12 mouse cellular contexts compared by ENCODE assay signal in the genomic region with DNA sequence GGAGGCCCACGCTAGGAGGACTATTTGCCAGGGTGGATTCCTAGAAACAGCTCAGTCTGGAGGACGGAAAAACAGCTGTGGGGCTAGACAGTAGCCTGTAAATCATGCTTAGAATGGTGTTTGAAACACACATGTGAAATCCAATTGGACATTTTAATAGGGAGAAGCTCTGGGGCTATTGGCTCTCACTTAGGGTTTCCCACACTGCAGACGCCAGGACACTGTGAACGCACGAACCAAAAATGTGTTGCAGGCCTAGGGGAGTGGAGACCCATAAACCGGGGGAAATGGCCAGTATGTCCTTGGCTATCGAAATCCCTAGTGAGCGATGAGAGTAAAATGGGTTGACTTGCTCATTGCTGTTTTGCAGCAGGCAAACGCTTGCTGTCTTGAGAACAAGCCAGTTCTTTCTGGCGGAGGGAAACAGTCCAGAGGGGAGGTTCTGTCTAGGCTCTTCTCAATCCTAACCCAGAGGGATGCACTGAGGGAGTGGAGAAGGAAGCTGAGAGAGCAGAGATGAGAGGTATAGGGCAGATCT.
DNase-seq lines count a peak whose midpoint lies in the region; ATAC-seq and TF ChIP-seq lines count a peak whose summit lies in the region.
"Had no signal": no experiment of that assay in that cellular context is flagged by ENCODE, and none has a peak within 500 bp of the region (broad histone marks: within the 10 kb centered on the region; RNA-seq: fewer than 3 reads in every experiment).

No protein-coding gene starts in this region.

- H3K36me3 ChIP-seq in kidney, embryonic 16.5 days (ENCODE audit: insufficient read depth, low read length): peaks cover 19% of the 10 kb centered on the region; the same call in 1 of the 2 replicates
- peaks cover 32% of the 10 kb centered on the region for H3K36me3 ChIP-seq in limb, embryonic 14.5 days (ENCODE audit: control insufficient read depth, insufficient read depth, low read length)

- no peak for DNase-seq in kidney, adult 9 months
- DNase-seq in gastrocnemius, adult 2 months: peak; percentile 73
- peak; percentile 71 to 77 for DNase-seq in heart, postnatal 10 days
- peak; percentile 79 for DNase-seq in limb, embryonic 14.5 days (ENCODE audit: low spot score)
- no peak for DNase-seq in thymus, postnatal 0 days (ENCODE audit: low spot score)
- DNase-seq in left cerebral cortex, postnatal 4 days: no peak
- no peak for DNase-seq in B cell, adult 2 months
- DNase-seq: embryo, embryonic 11 days; lung, postnatal 14 days had no signal

- no peak for TF ChIP-seq POLR2A in limb, embryonic 14.5 days (IDR thresholded peaks at IDR 0.05; ENCODE audit: borderline replicate concordance, extremely low read depth, insufficient read depth, insufficient read length)

- no peaks in the 10 kb centered on the region for H3K27me3 ChIP-seq in kidney, embryonic 16.5 days (ENCODE audit: insufficient read depth, low read length)
- H3K27me3 ChIP-seq in limb, embryonic 14.5 days (ENCODE audit: control insufficient read depth, insufficient read depth, low read length): no peaks in the 10 kb centered on the region
- H3K27me3 ChIP-seq: forebrain, embryonic 12.5 days had no signal

- H3K4me2 ChIP-seq in kidney, embryonic 16.5 days (replicated peaks; ENCODE audit: low read depth, low read length): no peak overlapping the region
- H3K4me2 ChIP-seq in limb, embryonic 14.5 days (replicated peaks; ENCODE audit: low read depth, low read length, severe bottlenecking): no peak overlapping the region
- H3K4me2 ChIP-seq: forebrain, embryonic 12.5 days; hindbrain, embryonic 14.5 days had no signal

- H3K9ac ChIP-seq in kidney, embryonic 16.5 days (replicated peaks; ENCODE audit: low read length): no peak overlapping the region
- no peak overlapping the region for H3K9ac ChIP-seq in limb, embryonic 14.5 days (ENCODE audit: low read depth, low read length, severe bottlenecking)
- H3K9ac ChIP-seq: forebrain, embryonic 12.5 days; hindbrain, embryonic 14.5 days had no signal

- WGBS in kidney, embryonic 16.5 days: 58% methylated on average over 10 of the region's 10 CpGs
- 31% methylated on average over 10 of the region's 10 CpGs for WGBS in limb, embryonic 14.5 days

- TF ChIP-seq CTCF in gastrocnemius, adult 2 months (IDR thresholded peaks at IDR 0.05): no peak

- H3K4me1 ChIP-seq in kidney, embryonic 16.5 days (ENCODE audit: insufficient read depth, low read length): peaks cover 16% of the 10 kb centered on the region; the same call in 1 of the 2 replicates
- H3K4me1 ChIP-seq in limb, embryonic 14.5 days (ENCODE audit: control insufficient read depth, insufficient read depth, low read length): peaks cover 7% of the 10 kb centered on the region; the same call in 1 of the 2 replicates

- H3K4me3 ChIP-seq in kidney, embryonic 16.5 days (ENCODE audit: low read length): no peak overlapping the region
- H3K4me3 ChIP-seq in gastrocnemius, adult 2 months: no peak overlapping the region
- H3K4me3 ChIP-seq in limb, embryonic 14.5 days (replicated peaks; ENCODE audit: low read length): no peak overlapping the region
- H3K4me3 ChIP-seq: forebrain, embryonic 12.5 days had no signal

- peak overlapping the region; percentile 53; the same call in 1 of the 2 replicates for H3K27ac ChIP-seq in kidney, embryonic 16.5 days (ENCODE audit: low read length)
- peak overlapping the region; percentile 71 for H3K27ac ChIP-seq in gastrocnemius, adult 2 months
- H3K27ac ChIP-seq in limb, embryonic 14.5 days (replicated peaks; ENCODE audit: low read depth, low read length): peak overlapping the region; percentile 3
- H3K27ac ChIP-seq: hindbrain, embryonic 14.5 days had no signal

- ATAC-seq in kidney, embryonic 16.5 days (ENCODE audit: low FRiP score, low TSS enrichment): peak; percentile 73
- ATAC-seq in limb, embryonic 14.5 days (ENCODE audit: low FRiP score, low read depth): peak; percentile 86

- no peaks in the 10 kb centered on the region for H3K9me3 ChIP-seq in kidney, embryonic 16.5 days (ENCODE audit: low read length)
- no peaks in the 10 kb centered on the region for H3K9me3 ChIP-seq in limb, embryonic 14.5 days (ENCODE audit: control insufficient read depth, low read length)
- H3K9me3 ChIP-seq: forebrain, embryonic 12.5 days had no signal

- intact Hi-C loops in gastrocnemius, adult 2 months (cut with DNase I): no loop called here
- intact Hi-C loops in heart, postnatal 10 days (cut with DNase I): no loop called here
- intact Hi-C loops in left cerebral cortex, postnatal 4 days (cut with DNase I): no loop called here

Comparison
In these comparisons a context has a peak if more than half of its experiments do, and no peak if none do; other contexts are left out.
1. H3K27ac ChIP-seq: peak in every context shown above with its lines; median percentile 71 in gastrocnemius, adult 2 months; 53 in kidney, embryonic 16.5 days; 3 in limb, embryonic 14.5 days.
2. DNase-seq: peak in gastrocnemius, adult 2 months (single experiment), heart, postnatal 10 days (2 of 2) and limb, embryonic 14.5 days (single experiment); none in kidney, adult 9 months (single experiment), thymus, postnatal 0 days (single experiment), left cerebral cortex, postnatal 4 days (single experiment) and B cell, adult 2 months (0 of 2).